Mouse (Mus musculus) myocyte (in vitro differentiated cells): Measurements from ENCODE around the gene Lmna.
A peak's percentile ranks its signal among the peaks of the same experiment; 100 is the strongest.

Experiments
- CEBPB ChIP-seq: IDR thresholded peaks from 2 replicates; pipeline ENCODE4 v1.6.1; 2011; ENCODE audit warnings: mild to moderate bottlenecking, moderate library complexity; ENCODE audit not compliant: poor library complexity, insufficient read depth, severe bottlenecking
- MAX ChIP-seq: IDR thresholded peaks from one replicate; pipeline ENCODE4 v1.6.1; 2011; ENCODE audit warnings: low read depth, mild to moderate bottlenecking, control low read depth
- MYOD1 ChIP-seq, 3 experiments: IDR thresholded peaks; one replicate each; pipeline ENCODE4 v1.6.1; 2011; ENCODE audit warnings: control low read depth in 2 of 3, low read depth in 2 of 3, mild to moderate bottlenecking in 2 of 3, moderate library complexity in 1 of 3; ENCODE audit not compliant: insufficient read length in 2 of 3, control insufficient read depth in 1 of 3
- MYOG ChIP-seq, 3 experiments: IDR thresholded peaks; one replicate each; pipeline ENCODE4 v1.6.1; 2011; ENCODE audit warnings: control low read depth in 2 of 3, low read depth in 2 of 3, mild to moderate bottlenecking in 2 of 3; ENCODE audit not compliant: insufficient read length in 2 of 3, control insufficient read depth in 1 of 3, insufficient read depth in 1 of 3
- POLR2A ChIP-seq: IDR thresholded peaks from one replicate; pipeline ENCODE4 v1.6.1; 2011; ENCODE audit warnings: low read depth, mild to moderate bottlenecking, control low read depth, moderate library complexity; ENCODE audit not compliant: insufficient read length
- POLR2AphosphoS2 ChIP-seq: IDR thresholded peaks from one replicate; pipeline ENCODE4 v1.6.1; 2011; ENCODE audit warnings: low read depth, control low read depth; ENCODE audit not compliant: insufficient read length
- TCF12 ChIP-seq: IDR thresholded peaks from one replicate; pipeline ENCODE4 v1.6.1; 2011; ENCODE audit warnings: mild to moderate bottlenecking, control low read depth; ENCODE audit not compliant: poor library complexity, insufficient read depth, severe bottlenecking
- TCF3 ChIP-seq: IDR thresholded peaks from one replicate; pipeline ENCODE4 v1.6.1; 2011; ENCODE audit warnings: low read depth, control low read depth; ENCODE audit not compliant: insufficient read length
- USF1 ChIP-seq: IDR thresholded peaks from one replicate; pipeline ENCODE4 v1.6.1; 2011; ENCODE audit warnings: low read depth, mild to moderate bottlenecking, control low read depth, moderate library complexity

DNA sequence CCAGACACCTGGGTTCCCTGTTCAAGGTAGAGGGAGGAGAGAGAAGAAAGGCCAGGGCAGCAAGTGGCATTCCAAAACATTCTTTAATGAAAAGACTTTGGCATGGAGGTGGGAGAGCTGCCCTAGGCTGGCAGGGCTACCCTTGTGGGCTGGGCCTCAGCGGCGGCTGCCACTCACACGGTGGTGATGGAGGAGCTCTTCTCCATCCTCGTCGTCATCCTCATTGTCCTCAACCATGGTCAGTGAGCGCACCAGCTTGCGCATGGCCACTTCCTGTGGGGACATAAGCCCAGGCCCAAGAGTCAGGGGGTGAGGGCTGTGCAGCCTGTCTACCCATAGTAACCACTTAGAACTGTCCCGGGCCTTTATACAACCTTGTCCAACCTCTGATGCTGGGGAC lies 26.6 kb downstream of the Lmna start:
- TF ChIP-seq POLR2A = peak; percentile 4
- TF ChIP-seq MAX = no peak
- TF ChIP-seq USF1 = no peak
- TF ChIP-seq TCF12 = no peak
- TF ChIP-seq CEBPB = no peak
- peak; percentile 43 for TF ChIP-seq POLR2AphosphoS2
- no peak for TF ChIP-seq TCF3
- no peak for TF ChIP-seq MYOG (IDR thresholded peaks at IDR 0.05; ENCODE audit: control insufficient read depth in 1 of 3, insufficient read depth in 1 of 3, insufficient read length in 2 of 3, low read depth in 2 of 3)
- no peak for TF ChIP-seq MYOD1 (IDR thresholded peaks at IDR 0.05; ENCODE audit: control insufficient read depth in 1 of 3, insufficient read length in 2 of 3, low read depth in 2 of 3)
